ENCODE assay signal across 8 mouse cellular contexts in genomic region chr8:91070275-91070859, GRCm38 (mm10). TPM values are rescaled to one million over a fixed set of nuclear protein-coding genes. Genes with fewer than 3 reads are reported as not detected.
DNase-seq lines count a peak whose midpoint lies in the region; ATAC-seq lines count a peak whose summit lies in the region.

No protein-coding gene starts in this region.

- peaks cover 6% of the 10 kb centered on the region; the same call in 1 of the 2 replicates for H3K36me3 ChIP-seq in embryonic facial prominence, embryonic 14.5 days (ENCODE audit: control insufficient read depth, insufficient read depth, low read length)
- H3K36me3 ChIP-seq in limb, embryonic 10.5 days, result no peaks in the 10 kb centered on the region
- no peaks in the 10 kb centered on the region for H3K36me3 ChIP-seq in midbrain, embryonic 12.5 days

- H3K27me3 ChIP-seq in embryonic facial prominence, embryonic 14.5 days (replicated peaks; ENCODE audit: control insufficient read depth, insufficient read depth, low read length), result no peaks in the 10 kb centered on the region
- H3K27me3 ChIP-seq in limb, embryonic 10.5 days (ENCODE audit: low read depth, poor library complexity, severe bottlenecking), result no peaks in the 10 kb centered on the region
- no peaks in the 10 kb centered on the region for H3K27me3 ChIP-seq in midbrain, embryonic 12.5 days

- DNase-seq in 3134 (ENCODE audit: extremely low read depth, insufficient read length, low spot score), result peak; percentile 60
- peak; percentile 89 for DNase-seq in adrenal gland, postnatal 14 days
- DNase-seq in embryonic facial prominence, embryonic 14.5 days (ENCODE audit: low spot score), result peak; percentile 94
- peak; percentile 90 to 93 for DNase-seq in heart, adult 18-20 months
- DNase-seq in kidney, adult 18-20 months, result peak; percentile 85
- peak; percentile 66 for DNase-seq in limb, embryonic 10.5 days (ENCODE audit: low spot score)
- DNase-seq in spleen, adult 12 weeks (ENCODE audit: low spot score), result peak; percentile 64

- H3K9me3 ChIP-seq in embryonic facial prominence, embryonic 14.5 days (ENCODE audit: control insufficient read depth, low read length), result no peaks in the 10 kb centered on the region
- H3K9me3 ChIP-seq in limb, embryonic 10.5 days (replicated peaks), result no peaks in the 10 kb centered on the region
- H3K9me3 ChIP-seq in midbrain, embryonic 12.5 days, result no peaks in the 10 kb centered on the region

- peak overlapping the region; percentile 81 for H3K27ac ChIP-seq in embryonic facial prominence, embryonic 14.5 days (replicated peaks; ENCODE audit: low read depth, low read length)
- peak overlapping the region; percentile 84 for H3K27ac ChIP-seq in limb, embryonic 10.5 days
- H3K27ac ChIP-seq in midbrain, embryonic 12.5 days (replicated peaks), result peak overlapping the region; percentile 50

- H3K4me1 ChIP-seq in embryonic facial prominence, embryonic 14.5 days (ENCODE audit: control insufficient read depth, insufficient read depth, low read length), result peaks cover 6% of the 10 kb centered on the region; the same call in 1 of the 2 replicates
- H3K4me1 ChIP-seq in limb, embryonic 10.5 days, result peaks cover 19% of the 10 kb centered on the region
- H3K4me1 ChIP-seq in midbrain, embryonic 12.5 days, result peaks cover 22% of the 10 kb centered on the region

- under 1% methylated on average over 30 of the region's 34 CpGs for WGBS in embryonic facial prominence, embryonic 14.5 days
- WGBS in limb, embryonic 10.5 days, result under 1% methylated on average over 34 of the region's 34 CpGs
- WGBS in midbrain, embryonic 12.5 days, result under 1% methylated on average over 34 of the region's 34 CpGs

- peak overlapping the region; percentile 62 for H3K4me2 ChIP-seq in embryonic facial prominence, embryonic 14.5 days (ENCODE audit: low read depth, low read length)
- peak overlapping the region; percentile 56 for H3K4me2 ChIP-seq in midbrain, embryonic 12.5 days (replicated peaks)

- H3K9ac ChIP-seq in embryonic facial prominence, embryonic 14.5 days (ENCODE audit: low read depth, low read length), result peak overlapping the region; percentile 79
- peak overlapping the region; percentile 65 for H3K9ac ChIP-seq in midbrain, embryonic 12.5 days (replicated peaks)

- peak overlapping the region; percentile 83 for H3K4me3 ChIP-seq in embryonic facial prominence, embryonic 14.5 days (ENCODE audit: low read depth, low read length)
- peak overlapping the region; percentile 93 for H3K4me3 ChIP-seq in limb, embryonic 10.5 days
- H3K4me3 ChIP-seq in midbrain, embryonic 12.5 days, result peak overlapping the region; percentile 58

- peak; percentile 85 for ATAC-seq in embryonic facial prominence, embryonic 14.5 days (ENCODE audit: low read depth)
- peak; percentile 87 for ATAC-seq in midbrain, embryonic 12.5 days (ENCODE audit: low FRiP score, low read depth)

RNA-seq across cellular contexts. Expression of gene Rbl2, which starts 0.5 kb away (rescaled TPM):
- total RNA-seq in adrenal gland, postnatal 14 days (2021), result 32.3 and 40.2 TPM in 2 replicates
- 20.6 and 21.6 TPM in 2 replicates for polyA plus RNA-seq in embryonic facial prominence, embryonic 14.5 days (2014; fragmentation: Nextera tagmentation; extraction: Ambion mirVana)
- 10 to 100 TPM; 30.7 to 39.6 TPM for total RNA-seq in heart, adult 18-20 months (2021)
- 4.4 and 6.2 TPM in 2 replicates for polyA plus RNA-seq in limb, embryonic 10.5 days (2016; fragmentation: Nextera tagmentation; extraction: Ambion mirVana)
- polyA plus RNA-seq in midbrain, embryonic 12.5 days (2016; fragmentation: Nextera tagmentation; extraction: Ambion mirVana), result 16.5 and 19.1 TPM in 2 replicates

Comparison
In these comparisons a context has a peak if more than half of its experiments do, and no peak if none do; other contexts are left out.
1. Peak in every context shown above with its lines: DNase-seq, ATAC-seq, H3K4me3 ChIP-seq and H3K27ac ChIP-seq.